Mouse (Mus musculus) liver (tissue): ENCODE results near the gene Ndufa13.

Experiments
- DNase-seq: peaks from one replicate; pipeline ENCODE4 v3.0.0-alpha.2; 2020; ENCODE audit warnings: mixed read lengths

Ndufa13 gene

DNA sequence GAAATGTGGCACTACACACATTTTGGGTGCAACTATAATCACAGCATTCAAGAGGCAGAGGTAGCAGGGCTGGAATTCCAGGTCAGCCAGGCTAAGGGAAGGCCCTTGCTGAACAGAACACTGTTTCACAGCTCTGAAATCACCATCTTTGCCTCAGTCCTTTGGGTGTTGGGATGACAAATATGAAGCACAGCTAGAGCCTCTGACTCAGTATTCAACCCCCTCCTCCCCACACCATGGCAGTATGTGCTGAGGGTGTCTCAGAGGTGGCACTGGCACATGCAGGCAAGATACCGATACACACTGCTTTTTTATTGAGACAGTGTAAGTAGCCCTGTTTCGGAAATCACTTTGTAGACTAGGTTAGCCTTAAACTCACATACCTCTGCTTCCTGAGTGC, 3.9 kb upstream of the Ndufa13 start:
- no peak for DNase-seq

DNA sequence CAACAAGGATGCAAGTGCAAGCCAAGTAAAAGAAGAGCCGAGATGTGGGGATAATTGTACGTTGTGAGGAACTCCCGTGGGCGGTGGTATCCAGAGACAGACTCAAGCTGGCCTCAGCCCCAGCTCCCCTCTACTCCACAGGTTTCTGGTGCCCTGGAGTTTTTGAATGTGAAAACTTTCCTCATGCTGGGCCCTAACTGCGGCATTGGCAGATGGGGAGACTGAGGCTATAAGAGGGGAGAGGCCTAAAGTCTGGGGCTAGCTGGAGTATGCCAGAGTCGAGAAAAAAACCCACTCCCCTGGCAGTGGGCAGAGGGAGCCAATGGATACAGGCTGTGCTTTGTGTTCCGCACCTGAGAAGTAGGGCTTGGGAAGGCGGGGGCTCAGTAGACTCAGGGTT, 1.7 kb upstream of the Ndufa13 start:
- DNase-seq = no peak

GRCm38 (mm10) chr8:69903063-69903542, 745 bp upstream of the Ndufa13 start:
- peak; percentile 99 for DNase-seq

GRCm38 (mm10) chr8:69901484-69902162, 735 bp downstream of the Ndufa13 start:
- peak; percentile 95 for DNase-seq

GRCm38 (mm10) chr8:69900895-69901451, 1.4 kb downstream of the Ndufa13 start:
- no peak for DNase-seq

DNA sequence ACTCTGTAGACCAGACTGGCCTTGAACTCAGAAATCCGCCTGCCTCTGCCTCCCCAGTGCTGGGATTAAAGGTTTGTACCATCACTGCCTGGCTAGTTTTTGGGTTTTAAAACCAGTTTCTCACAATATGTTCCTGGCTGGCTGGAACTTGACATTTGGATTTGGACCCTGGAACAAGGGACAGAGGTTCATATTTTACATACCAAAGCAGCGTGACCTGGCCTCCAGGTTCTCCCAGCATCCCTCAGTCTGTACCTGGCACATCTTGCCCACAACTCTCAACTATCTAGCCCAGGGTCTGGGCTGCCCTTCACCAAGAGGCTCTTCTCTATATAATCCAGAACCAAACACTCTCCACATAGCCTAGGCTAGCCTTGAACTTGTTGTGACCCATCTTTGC, 2.5 kb downstream of the Ndufa13 start:
- no peak for DNase-seq

- no peak for DNase-seq
Observed at GRCm38 (mm10) chr8:69897857-69898256, 4.5 kb downstream of the Ndufa13 start.

- no peak for DNase-seq
Observed at GRCm38 (mm10) chr8:69895772-69896451, 6.4 kb downstream of the Ndufa13 start.

DNA sequence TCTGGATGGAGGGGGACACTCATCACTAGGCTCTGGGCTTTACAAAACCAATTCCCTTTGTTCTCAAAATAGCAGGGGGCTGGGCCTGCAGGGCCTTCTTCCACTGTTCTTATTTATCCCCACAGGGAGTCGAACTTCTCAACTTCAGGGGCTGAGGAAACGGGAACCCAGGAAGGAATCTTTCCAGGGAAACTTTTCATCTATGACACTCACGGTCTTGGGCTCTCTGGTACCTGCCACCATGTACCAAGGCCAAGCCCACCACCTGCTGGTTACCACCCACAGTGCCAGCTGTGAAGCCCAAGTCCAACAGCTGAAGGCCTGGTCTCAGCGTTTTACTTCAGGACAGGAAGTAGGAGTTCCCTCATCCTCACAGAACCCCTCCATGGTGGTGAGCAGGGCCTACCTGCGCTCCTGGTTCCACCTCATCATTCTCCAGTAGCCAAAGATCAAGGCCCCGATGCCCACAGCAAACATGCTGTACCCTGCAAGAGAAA, 7.5 kb downstream of the Ndufa13 start:
- no peak for DNase-seq

GRCm38 (mm10) chr8:69893863-69894262, 8.5 kb downstream of the Ndufa13 start:
- peak; percentile 68 for DNase-seq

- DNase-seq = peak; percentile 39
Observed at GRCm38 (mm10) chr8:69890813-69891241, 11.5 kb downstream of the Ndufa13 start.

- no peak for DNase-seq
Observed at GRCm38 (mm10) chr8:69888902-69889301, 13.5 kb downstream of the Ndufa13 start.

GRCm38 (mm10) chr8:69888244-69888866, 14.0 kb downstream of the Ndufa13 start:
- no peak for DNase-seq

GRCm38 (mm10) chr8:69887289-69888243, 14.8 kb downstream of the Ndufa13 start, which contains the start of gene Cilp2:
Gene Cilp2, minus strand, starts transcription at chr8:69887687.
- DNase-seq = no peak

DNA sequence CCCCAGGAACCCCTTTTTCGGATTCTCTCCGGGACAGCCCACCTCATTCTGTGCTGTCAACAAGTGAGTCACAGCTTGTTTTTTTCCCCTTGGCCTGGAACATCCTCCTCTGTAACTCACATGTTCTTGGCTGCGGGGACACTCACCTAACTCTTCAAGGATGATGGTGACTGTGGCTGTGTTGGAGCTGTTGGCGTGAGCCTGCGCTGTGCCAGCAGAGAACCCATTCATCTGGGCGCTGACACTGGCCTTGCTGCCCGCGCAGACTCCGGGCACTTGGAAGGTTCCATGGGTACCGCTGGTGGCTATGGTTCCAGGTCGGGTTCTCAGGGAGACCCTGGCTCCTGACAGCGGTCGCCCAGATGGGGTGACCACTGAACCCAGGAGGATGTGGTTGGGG, 18.2 kb downstream of the Ndufa13 start:
- DNase-seq = no peak

DNA sequence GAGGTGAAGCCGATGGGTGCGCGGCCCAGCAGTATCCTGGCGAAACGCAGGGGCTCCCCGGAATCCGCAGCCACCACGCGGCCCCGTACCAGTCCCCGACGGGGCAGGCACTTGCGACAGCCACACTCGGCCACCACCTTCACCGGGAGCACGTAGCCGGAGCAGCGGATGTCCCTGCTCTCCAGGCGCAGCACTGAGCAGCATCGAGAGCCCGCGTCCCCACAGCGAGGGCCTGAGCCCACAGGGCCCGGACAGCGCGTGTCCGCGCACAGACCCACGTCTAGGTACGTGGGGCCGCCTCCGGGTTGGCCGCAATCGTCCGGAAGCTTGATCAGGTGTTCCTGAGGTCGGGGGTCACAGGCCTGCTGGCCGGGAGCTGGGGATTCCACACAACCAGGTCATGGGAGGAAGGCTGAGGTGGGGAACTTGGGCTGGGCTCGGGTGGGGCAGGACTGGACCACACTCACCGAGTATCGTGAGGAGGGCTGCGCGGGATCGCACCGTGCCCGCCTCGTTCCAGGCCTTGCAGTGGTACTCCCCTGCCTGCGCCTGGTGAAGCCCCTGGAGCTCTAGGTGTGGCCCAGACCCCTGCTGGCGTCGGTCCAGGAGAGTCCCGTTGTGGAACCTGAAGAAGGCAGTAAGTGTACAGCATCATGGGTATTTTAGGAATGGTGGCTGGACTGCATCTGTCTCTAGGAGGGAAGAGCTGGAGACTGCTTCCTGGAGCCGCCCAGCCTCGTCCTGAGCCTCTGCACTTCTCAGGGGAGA, 19.3 kb downstream of the Ndufa13 start:
- no peak for DNase-seq

- peak; percentile 48 for DNase-seq
Observed at GRCm38 (mm10) chr8:69882021-69882756, 20.2 kb downstream of the Ndufa13 start.

DNA sequence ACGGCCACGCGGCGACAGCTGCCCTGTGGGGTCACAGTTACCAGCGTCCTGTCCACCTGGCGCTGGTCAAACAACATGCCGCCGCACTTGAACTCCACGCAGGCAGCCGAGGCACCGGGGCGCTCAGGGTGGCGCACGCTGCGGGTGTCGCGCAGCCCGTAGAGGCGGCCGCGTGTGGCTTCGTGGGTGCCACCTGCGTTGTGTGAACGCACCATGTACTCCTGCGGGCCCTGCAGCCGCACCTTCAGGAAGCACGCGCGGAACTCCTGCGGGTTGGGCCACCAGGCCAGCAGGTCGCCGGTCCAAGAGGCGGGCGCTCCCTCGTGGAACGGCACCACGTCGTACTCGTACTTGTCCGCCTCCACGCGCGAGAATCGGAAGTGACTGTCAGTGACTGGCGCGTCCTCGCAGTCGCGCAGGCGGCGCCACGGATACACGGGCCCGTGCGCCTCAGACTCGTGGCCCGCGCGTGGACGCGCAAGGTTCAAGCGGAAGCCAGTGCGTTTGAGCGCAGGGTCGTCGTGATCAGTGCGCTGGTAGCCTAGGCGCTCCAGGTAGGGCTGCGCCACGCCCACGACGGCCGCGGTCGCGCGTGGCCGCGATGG, 21.0 kb downstream of the Ndufa13 start:
- DNase-seq = no peak

DNA sequence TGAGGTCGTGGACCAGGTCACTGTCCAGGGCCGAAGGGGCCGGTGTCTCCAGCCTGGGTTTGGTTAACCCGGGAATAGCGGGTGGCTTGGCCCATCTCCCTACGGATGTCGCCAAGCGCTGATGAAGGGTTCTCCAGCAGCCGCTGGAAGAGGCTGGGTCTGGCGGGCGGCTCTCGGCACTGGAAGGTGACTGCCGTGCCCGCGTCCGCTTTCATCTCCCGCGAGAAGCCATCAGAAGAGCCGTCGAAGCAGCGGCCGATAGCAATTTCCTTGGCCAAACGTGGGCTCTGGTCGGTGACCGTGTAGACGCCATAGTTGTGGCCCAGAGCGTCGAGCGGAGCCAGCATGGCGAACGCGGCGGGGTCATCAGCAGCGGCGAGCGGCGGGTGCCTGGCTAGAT, 21.5 kb downstream of the Ndufa13 start:
- DNase-seq = no peak

DNA sequence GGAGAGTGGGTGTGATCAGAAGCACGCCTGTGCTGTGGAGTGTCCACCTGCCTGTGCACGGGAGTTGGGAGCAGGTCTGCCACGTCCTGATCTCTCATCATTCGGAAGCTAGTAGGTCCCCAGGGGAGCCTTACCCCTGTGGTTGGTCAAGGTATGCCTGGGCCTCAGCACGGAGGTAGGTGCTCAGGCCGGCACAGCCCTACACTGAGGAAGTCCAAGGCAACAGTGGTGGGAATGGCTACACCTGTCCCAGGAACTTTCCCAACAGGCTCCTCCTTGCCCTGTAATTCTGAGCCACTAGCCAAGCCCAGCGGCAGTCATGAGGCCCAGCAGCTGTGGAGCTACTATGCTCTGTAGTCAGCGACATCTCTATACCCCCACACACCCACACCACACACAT, 22.7 kb downstream of the Ndufa13 start:
- DNase-seq = no peak
